Mouse (Mus musculus) midbrain, embryonic 11.5 days (tissue): ENCODE results near the gene Zfpm1. TPM values are rescaled to one million over a fixed set of nuclear protein-coding genes. Genes with fewer than 3 reads are reported as not detected.

Experiments
- ATAC-seq: fragments of 200-750 bp; cut with Nextera tagmentation; 2 replicates; pipeline ENCODE4 v1.8.0; 2017; ENCODE audit warnings: moderate TSS enrichment, moderate library complexity; ENCODE audit not compliant: low FRiP score
- DNase-seq: peaks from one replicate; pipeline ENCODE4 v3.0.0; 2015; ENCODE audit warnings: low spot score; ENCODE audit errors: missing footprints
- H3K27ac ChIP-seq: fragments of 300-500 bp; sonication (generic); 2 replicates; pipeline ENCODE4 v1.5.1; 2014; ENCODE audit warnings: low read depth, low read length
- H3K27me3 ChIP-seq: fragments of 300-500 bp; sonication (generic); 2 replicates; pipeline ENCODE4 v1.6.1; 2014; ENCODE audit warnings: mild to moderate bottlenecking, low read length, moderate library complexity, mixed read lengths; ENCODE audit not compliant: control insufficient read depth, insufficient read depth
- H3K36me3 ChIP-seq: fragments of 300-500 bp; sonication (generic); 2 replicates; pipeline ENCODE4 v1.6.1; 2014; ENCODE audit warnings: mild to moderate bottlenecking, low read length, moderate library complexity, mixed read lengths; ENCODE audit not compliant: control insufficient read depth, insufficient read depth
- H3K4me1 ChIP-seq: fragments of 300-500 bp; sonication (generic); 2 replicates; pipeline ENCODE4 v1.6.1; 2014; ENCODE audit warnings: low read length; ENCODE audit not compliant: control insufficient read depth, insufficient read depth
- H3K4me2 ChIP-seq: fragments of 300-500 bp; sonication (generic); 2 replicates; pipeline ENCODE4 v1.6.1; 2014; ENCODE audit warnings: mild to moderate bottlenecking, moderate library complexity
- H3K4me3 ChIP-seq: fragments of 300-500 bp; sonication (generic); 2 replicates; pipeline ENCODE4 v1.5.1; 2014; ENCODE audit warnings: low read depth, low read length
- H3K9ac ChIP-seq: fragments of 300-500 bp; sonication (generic); 2 replicates; pipeline ENCODE4 v1.6.1; 2014; ENCODE audit warnings: low read length
- H3K9me3 ChIP-seq: fragments of 300-500 bp; sonication (generic); 2 replicates; pipeline ENCODE4 v1.6.1; 2016; ENCODE audit warnings: low read length; ENCODE audit not compliant: control insufficient read depth
- whole genome bisulfite sequencing: fragments of 180-500 bp; shearing (Covaris S2); extraction: QIAGEN DNeasy Blood & Tissue Kit; methylation state at CpG from one replicate; pipeline ENCODE4 v1.1.7; 2014; 5-methylcytosine and 5-hydroxymethylcytosine counted together
- polyA plus RNA-seq: library from polyadenylated mRNA; unstranded; fragments of >200 nt; fragmentation: Nextera tagmentation; extraction: Ambion mirVana; gene quantifications from 2 replicates; pipeline ENCODE4 v1.2.1, GENCODE M21; 2014

Gene Zfpm1
- polyA plus RNA-seq, 1 experiment from 2014 or later: 1.8 TPM

DNA sequence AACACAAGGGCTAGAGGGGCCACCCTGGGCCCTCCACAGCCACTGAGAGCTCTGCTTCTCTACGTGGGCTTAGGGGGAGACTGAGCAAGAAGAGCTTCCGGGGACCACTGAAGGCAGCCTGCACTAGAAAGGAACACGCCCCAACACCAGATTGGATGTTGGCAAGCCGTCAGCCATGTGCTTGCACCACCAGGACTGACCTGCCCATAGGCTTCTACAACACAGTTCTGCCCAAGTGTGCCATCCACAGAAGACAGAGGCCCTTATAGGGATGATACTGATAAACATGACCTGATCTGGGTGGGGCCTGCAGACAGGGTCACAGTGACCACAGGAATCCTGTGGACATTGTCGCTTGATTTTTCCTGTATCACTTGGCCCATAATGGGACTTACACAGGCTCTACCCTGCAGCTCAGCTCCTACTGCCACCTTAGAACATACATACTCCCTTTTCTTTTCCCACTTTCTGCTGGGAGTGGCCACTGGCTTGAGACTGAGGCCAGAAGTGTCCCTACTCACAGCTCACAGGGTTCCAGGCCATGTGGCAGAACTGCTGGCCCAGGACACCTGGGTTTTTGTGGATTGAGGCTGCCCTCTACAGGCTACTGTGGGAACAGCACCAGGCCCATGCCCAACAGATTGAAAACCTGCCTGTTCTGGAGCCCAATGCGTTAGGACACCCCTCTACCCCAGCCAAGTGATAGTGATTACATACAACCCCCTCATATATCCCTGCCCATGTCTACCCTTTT, 51.0 kb downstream of the Zfpm1 start:
- 0 out of 2 replicates have a peak, but pooled peaks have one; percentile 15 for ATAC-seq

DNA sequence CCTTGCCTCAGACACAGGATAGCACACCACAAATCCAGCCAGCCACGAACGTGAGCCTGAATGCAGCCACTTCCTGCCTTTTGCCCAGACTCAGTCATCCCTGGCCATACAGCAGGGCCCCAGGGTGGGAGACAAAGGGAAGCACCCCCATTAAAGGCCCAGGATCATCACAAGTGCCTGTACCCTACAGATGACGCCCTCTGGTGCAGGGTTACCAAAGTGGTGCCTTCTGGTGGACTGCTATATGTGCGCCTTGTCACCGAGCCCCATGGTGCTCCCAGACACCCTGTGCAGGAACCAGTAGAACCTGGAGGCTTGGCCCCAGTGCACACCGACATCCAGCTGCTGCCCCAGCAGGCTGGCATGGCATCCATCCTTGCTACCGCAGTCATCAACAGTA, 51.6 kb downstream of the Zfpm1 start:
- WGBS: 72% methylated on average over 7 of the region's 7 CpGs
- ATAC-seq (no peak), DNase-seq (no peak)
- Histone ChIP-seq H3K9me3 (no peaks in the 10 kb centered on the region), H3K4me2 (no peak overlapping the region), H3K27me3 (peaks cover 45% of the 10 kb centered on the region), H3K36me3 (no peaks in the 10 kb centered on the region), H3K4me3 (no peak overlapping the region), H3K9ac (no peak overlapping the region), H3K27ac (no peak overlapping the region), H3K4me1 (peaks cover 16% of the 10 kb centered on the region)

More for the DNA sequence above, 51.0 kb downstream of the Zfpm1 start:
- no peaks in the 10 kb centered on the region for H3K9me3 ChIP-seq
- H3K27me3 ChIP-seq: peaks cover 40% of the 10 kb centered on the region
- H3K36me3 ChIP-seq: no peaks in the 10 kb centered on the region
- H3K4me1 ChIP-seq: peaks cover 16% of the 10 kb centered on the region
- no peak overlapping the region for H3K27ac ChIP-seq
- no peak overlapping the region for H3K9ac ChIP-seq
- peak; percentile 98 for DNase-seq
- no peak overlapping the region for H3K4me2 ChIP-seq
- WGBS: 70% methylated on average over 6 of the region's 6 CpGs
- H3K4me3 ChIP-seq: no peak overlapping the region

DNA sequence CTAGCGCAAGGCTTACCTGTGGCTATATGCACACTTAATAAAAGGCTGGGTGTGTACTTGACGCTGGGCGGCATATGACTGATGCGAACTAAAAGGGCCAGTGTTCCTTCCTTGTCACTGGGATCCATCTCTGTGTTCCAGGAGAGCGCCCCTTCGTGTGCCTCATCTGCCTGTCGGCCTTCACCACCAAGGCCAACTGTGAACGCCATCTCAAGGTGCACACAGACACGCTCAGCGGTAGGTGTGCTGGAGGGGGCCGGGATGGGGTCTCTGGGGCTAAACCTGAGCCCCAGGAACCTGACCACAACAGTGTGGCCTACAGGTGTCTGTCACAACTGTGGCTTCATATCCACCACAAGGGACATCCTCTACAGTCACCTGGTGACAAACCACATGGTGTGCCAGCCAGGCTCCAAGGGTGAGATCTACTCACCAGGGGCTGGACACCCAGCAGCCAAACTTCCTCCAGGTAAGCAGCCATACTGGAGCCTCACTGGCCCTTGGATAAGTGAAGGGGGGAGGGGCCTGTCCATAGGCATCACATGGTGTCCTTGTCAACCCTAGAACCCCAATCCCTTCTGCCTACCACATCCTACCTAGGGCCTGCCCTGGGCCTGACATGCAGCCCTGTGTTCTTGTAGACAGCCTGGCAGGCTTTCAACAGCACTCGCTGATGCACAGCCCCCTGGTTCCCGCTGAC, 53.0 kb downstream of the Zfpm1 start:
- peaks cover 48% of the 10 kb centered on the region for H3K27me3 ChIP-seq
- H3K9me3 ChIP-seq: no peaks in the 10 kb centered on the region
- no peak for ATAC-seq
- H3K36me3 ChIP-seq: no peaks in the 10 kb centered on the region
- H3K4me3 ChIP-seq: no peak overlapping the region
- peak overlapping the region; percentile 95; the same call in 1 of the 2 replicates for H3K4me2 ChIP-seq
- no peak overlapping the region for H3K9ac ChIP-seq
- H3K27ac ChIP-seq: no peak overlapping the region
- H3K4me1 ChIP-seq: peaks cover 16% of the 10 kb centered on the region
- 82% methylated on average over 13 of the region's 13 CpGs for WGBS
- DNase-seq: no peak

DNA sequence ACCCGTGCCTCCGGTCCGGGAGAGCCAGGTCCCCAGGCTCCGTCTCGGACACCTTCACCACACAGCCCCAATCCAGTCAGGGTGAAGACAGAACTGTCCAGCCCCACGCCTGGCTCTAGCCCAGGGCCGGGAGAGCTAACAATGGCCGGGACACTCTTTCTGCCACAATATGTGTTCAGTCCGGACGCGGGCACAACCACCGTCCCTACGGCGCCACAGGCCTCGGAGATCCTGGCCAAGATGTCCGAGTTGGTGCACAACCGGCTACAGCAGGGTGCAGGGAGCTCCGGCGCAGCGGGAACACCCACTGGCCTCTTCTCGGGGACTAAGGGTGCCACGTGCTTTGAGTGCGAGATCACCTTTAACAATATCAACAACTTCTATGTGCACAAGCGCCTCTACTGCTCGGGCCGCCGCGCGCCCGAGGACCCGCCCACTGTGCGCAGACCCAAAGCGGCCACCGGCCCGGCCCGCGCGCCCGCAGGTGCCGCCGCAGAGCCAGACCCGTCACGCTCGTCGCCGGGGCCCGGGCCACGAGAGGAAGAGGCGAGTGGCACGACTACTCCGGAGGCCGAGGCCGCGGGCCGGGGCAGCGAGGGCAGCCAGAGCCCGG, 53.8 kb downstream of the Zfpm1 start:
- DNase-seq (peak; percentile 92), ATAC-seq (peak; percentile 38)
- no peaks in the 10 kb centered on the region for H3K36me3 ChIP-seq
- H3K4me1 ChIP-seq: peaks cover 16% of the 10 kb centered on the region
- no peak overlapping the region for H3K27ac ChIP-seq
- peak overlapping the region; percentile 54; the same call in 1 of the 2 replicates for H3K9ac ChIP-seq
- peak overlapping the region; percentile 95 for H3K4me2 ChIP-seq
- WGBS: 6% methylated on average over 57 of the region's 57 CpGs
- no peaks in the 10 kb centered on the region for H3K9me3 ChIP-seq
- peak overlapping the region; percentile 52 for H3K4me3 ChIP-seq
- H3K27me3 ChIP-seq: peaks cover 48% of the 10 kb centered on the region

DNA sequence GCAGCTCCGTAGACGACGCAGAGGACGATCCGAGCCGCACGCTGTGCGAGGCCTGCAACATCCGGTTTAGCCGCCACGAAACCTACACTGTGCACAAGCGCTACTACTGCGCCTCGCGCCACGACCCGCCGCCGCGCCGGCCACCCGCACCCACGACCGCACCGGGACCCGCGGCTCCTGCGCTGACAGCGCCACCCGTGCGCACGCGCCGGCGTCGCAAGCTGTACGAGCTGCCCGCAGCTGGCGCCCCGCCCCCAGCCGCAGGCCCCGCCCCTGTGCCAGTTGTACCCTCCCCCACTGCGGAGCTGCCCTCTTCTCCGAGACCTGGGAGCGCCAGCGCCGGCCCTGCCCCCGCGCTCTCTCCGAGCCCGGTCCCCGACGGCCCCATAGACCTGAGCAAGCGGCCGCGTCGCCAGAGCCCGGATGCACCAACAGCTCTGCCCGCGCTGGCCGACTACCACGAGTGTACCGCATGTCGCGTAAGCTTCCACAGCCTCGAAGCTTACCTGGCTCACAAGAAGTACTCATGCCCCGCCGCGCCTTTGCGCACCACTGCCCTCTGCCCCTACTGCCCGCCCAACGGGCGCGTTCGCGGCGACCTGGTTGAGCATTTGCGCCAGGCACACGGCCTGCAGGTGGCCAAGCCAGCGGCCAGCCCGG, 54.4 kb downstream of the Zfpm1 start:
- peak overlapping the region; percentile 52 for H3K4me3 ChIP-seq
- H3K27ac ChIP-seq: no peak overlapping the region
- no peaks in the 10 kb centered on the region for H3K36me3 ChIP-seq
- H3K27me3 ChIP-seq: peaks cover 48% of the 10 kb centered on the region
- H3K4me2 ChIP-seq: peak overlapping the region; percentile 95
- DNase-seq (peak; percentile 97), ATAC-seq (peak; percentile 75)
- H3K4me1 ChIP-seq: peaks cover 16% of the 10 kb centered on the region
- WGBS: 1% methylated on average over 77 of the region's 81 CpGs
- no peaks in the 10 kb centered on the region for H3K9me3 ChIP-seq
- peak overlapping the region; percentile 54 for H3K9ac ChIP-seq

DNA sequence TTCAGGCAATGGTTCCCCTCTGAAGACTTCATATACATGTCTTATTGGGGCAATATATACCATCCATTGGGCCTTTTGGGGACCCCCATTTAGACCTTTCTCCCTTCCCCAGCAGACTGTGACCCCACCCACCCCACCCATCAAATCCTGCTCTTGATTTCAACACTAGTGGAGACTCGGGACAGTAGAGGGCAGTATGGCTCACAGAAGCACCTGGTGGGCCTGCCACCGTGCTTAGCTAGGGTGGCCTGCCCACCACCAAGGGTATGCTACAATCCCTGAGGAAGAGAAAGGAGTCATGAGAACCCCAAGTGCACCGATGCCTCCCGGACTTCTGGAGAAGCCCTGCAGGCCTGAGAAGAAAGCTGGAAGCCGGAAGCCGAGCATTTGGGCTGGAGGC, 56.9 kb downstream of the Zfpm1 start:
- DNase-seq (no peak), ATAC-seq (no peak)
- Histone ChIP-seq H3K4me3 (no peak overlapping the region), H3K36me3 (no peaks in the 10 kb centered on the region), H3K4me1 (peaks cover 26% of the 10 kb centered on the region), H3K27me3 (peaks cover 64% of the 10 kb centered on the region), H3K4me2 (no peak overlapping the region), H3K9me3 (no peaks in the 10 kb centered on the region), H3K27ac (no peak overlapping the region), H3K9ac (no peak overlapping the region)
- 59% methylated on average over 6 of the region's 6 CpGs for WGBS

DNA sequence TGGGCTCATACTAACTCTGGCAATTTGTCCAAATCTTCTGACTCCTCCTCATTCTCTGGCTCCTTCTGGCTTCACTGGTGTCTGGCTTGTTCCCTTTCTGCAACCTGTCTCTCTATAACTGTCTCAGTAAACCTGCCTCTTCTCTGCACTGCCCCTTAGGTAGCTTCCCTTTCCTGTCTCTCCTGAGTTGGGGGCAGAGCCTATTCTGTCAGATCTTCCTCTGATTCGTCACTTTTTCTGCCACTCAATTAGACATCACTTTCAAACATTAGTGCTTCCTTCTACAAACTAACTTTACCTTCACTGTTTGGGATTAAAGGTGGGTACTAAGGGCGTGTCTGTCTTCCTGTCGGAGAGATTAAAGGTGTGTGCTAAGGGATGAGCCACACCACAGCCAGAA, 58.8 kb downstream of the Zfpm1 start:
- Histone ChIP-seq H3K4me3 (no peak overlapping the region), H3K27me3 (peaks cover 53% of the 10 kb centered on the region), H3K4me2 (no peak overlapping the region), H3K4me1 (peaks cover 25% of the 10 kb centered on the region), H3K27ac (no peak overlapping the region), H3K36me3 (no peaks in the 10 kb centered on the region), H3K9ac (no peak overlapping the region), H3K9me3 (no peaks in the 10 kb centered on the region)
- ATAC-seq (no peak), DNase-seq (no peak)
- WGBS: 78% methylated on average over 3 of the region's 3 CpGs

DNA sequence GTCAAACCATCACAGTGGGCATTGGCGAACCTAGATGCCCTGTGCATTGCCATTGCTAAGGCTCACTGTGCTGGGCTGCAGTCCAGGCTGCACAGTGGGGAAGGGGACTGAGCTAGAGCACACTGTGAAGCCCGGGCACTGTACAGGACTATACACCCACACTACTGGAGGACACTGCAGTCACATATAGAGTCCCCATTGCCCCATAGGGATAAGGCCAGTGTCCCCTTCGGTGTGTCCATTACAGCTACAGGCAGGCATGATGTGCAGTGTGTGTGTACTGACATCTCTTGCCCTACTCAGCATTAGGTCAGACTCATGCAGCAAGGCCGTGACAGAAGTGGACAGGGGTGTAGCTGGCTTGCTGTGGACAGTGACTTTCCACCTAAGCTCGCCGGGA, 59.8 kb downstream of the Zfpm1 start:
- no peak overlapping the region for H3K4me2 ChIP-seq
- no peak for DNase-seq
- H3K27ac ChIP-seq: no peak overlapping the region
- ATAC-seq: no peak
- WGBS: 86% methylated on average over 6 of the region's 6 CpGs
- H3K36me3 ChIP-seq: no peaks in the 10 kb centered on the region
- peaks cover 15% of the 10 kb centered on the region for H3K4me1 ChIP-seq
- no peaks in the 10 kb centered on the region for H3K9me3 ChIP-seq
- no peak overlapping the region for H3K9ac ChIP-seq
- peaks cover 43% of the 10 kb centered on the region for H3K27me3 ChIP-seq
- no peak overlapping the region for H3K4me3 ChIP-seq
